Comparison of ENCODE assay signal across 11 mouse cellular contexts in genomic region chr7:35266666-35267065, GRCm38 (mm10). TPM values are rescaled to one million over a fixed set of nuclear protein-coding genes. Genes with fewer than 3 reads are reported as not detected.
DNase-seq lines count a peak whose midpoint lies in the region; ATAC-seq and TF ChIP-seq lines count a peak whose summit lies in the region.
"Had no signal": no experiment of that assay in that cellular context is flagged by ENCODE, and none has a peak within 500 bp of the region (broad histone marks: within the 10 kb centered on the region; RNA-seq: fewer than 3 reads in every experiment).

No protein-coding gene starts in this region.

- H3K27me3 ChIP-seq in kidney, adult 2 months (replicated peaks; ENCODE audit: control insufficient read depth, insufficient read depth, low read length), result no peaks in the 10 kb centered on the region
- H3K27me3 ChIP-seq in kidney, embryonic 14.5 days (ENCODE audit: control insufficient read depth, insufficient read depth, low read length), result no peaks in the 10 kb centered on the region

- no peak overlapping the region for H3K4me3 ChIP-seq in kidney, adult 2 months (ENCODE audit: insufficient read depth, low read depth, low read length)
- no peak overlapping the region for H3K4me3 ChIP-seq in kidney, embryonic 14.5 days (ENCODE audit: low read length)
- H3K4me3 ChIP-seq: embryonic facial prominence, embryonic 13.5 days; liver, embryonic 13.5 days had no signal

- no peak for ATAC-seq in kidney, embryonic 14.5 days (ENCODE audit: low FRiP score, low TSS enrichment)

- H3K9me3 ChIP-seq in kidney, embryonic 14.5 days (ENCODE audit: control insufficient read depth, low read length), result no peaks in the 10 kb centered on the region
- H3K9me3 ChIP-seq: embryonic facial prominence, embryonic 13.5 days; liver, embryonic 13.5 days had no signal

- no peak for TF ChIP-seq POLR2A in kidney, adult 2 months (IDR thresholded peaks at IDR 0.05; ENCODE audit: low read depth, low read length)

- H3K4me1 ChIP-seq in kidney, adult 2 months (ENCODE audit: control insufficient read depth, insufficient read depth, low read length), result no peaks in the 10 kb centered on the region
- H3K4me1 ChIP-seq in kidney, embryonic 14.5 days (ENCODE audit: control insufficient read depth, insufficient read depth, low read length), result no peaks in the 10 kb centered on the region

- H3K9ac ChIP-seq in kidney, embryonic 14.5 days (ENCODE audit: low read depth, low read length), result no peak overlapping the region
- H3K9ac ChIP-seq: embryonic facial prominence, embryonic 13.5 days; liver, embryonic 13.5 days had no signal

- intact Hi-C loops in left cerebral cortex, postnatal 25 days (cut with DNase I), result loop anchor here (5.0 to 10.0 kb wide), 3 partner anchors 239 to 862 kb away; no protein-coding TSS in a partner anchor

- H3K27ac ChIP-seq in kidney, adult 2 months (ENCODE audit: insufficient read depth, low read depth, low read length), result no peak overlapping the region
- no peak overlapping the region for H3K27ac ChIP-seq in kidney, embryonic 14.5 days (ENCODE audit: low read depth, low read length)
- H3K27ac ChIP-seq: embryonic facial prominence, embryonic 13.5 days; liver, embryonic 13.5 days had no signal

- peak; percentile 24; the same call in 1 of the 2 replicates for TF ChIP-seq CTCF in kidney, adult 2 months (conservative IDR thresholded peaks at IDR 0.05; ENCODE audit: insufficient read depth, insufficient read length, low read depth, low read length)

- WGBS in kidney, adult 2 months, result 79% methylated on average over 4 of the region's 4 CpGs
- WGBS in kidney, embryonic 14.5 days, result 83% methylated on average over 4 of the region's 4 CpGs

- no peaks in the 10 kb centered on the region for H3K36me3 ChIP-seq in kidney, adult 2 months (ENCODE audit: control insufficient read depth, insufficient read depth, low read length)
- no peaks in the 10 kb centered on the region for H3K36me3 ChIP-seq in kidney, embryonic 14.5 days (ENCODE audit: control insufficient read depth, insufficient read depth, low read length)
- H3K36me3 ChIP-seq: embryonic facial prominence, embryonic 13.5 days; liver, embryonic 13.5 days had no signal

- DNase-seq in kidney, adult 2 months, result no peak
- peak; percentile 18 for DNase-seq in thymus, postnatal 25 days
- DNase-seq in thymus, postnatal 10 days (ENCODE audit: low spot score in 2 of 2), result no peak
- DNase-seq in c-Kit-positive CD71-positive TER-119-positive erythroid progenitor cells, embryonic 14.5 days (ENCODE audit: low spot score), result peak; percentile 22
- DNase-seq in adrenal gland, postnatal 14 days, result no peak
- DNase-seq in urinary bladder, postnatal 14 days (ENCODE audit: low spot score), result no peak
- DNase-seq in left cerebral cortex, postnatal 25 days (ENCODE audit: low spot score in 2 of 2), result no peak
- DNase-seq: liver, embryonic 13.5 days had no signal

- no peak overlapping the region for H3K4me2 ChIP-seq in kidney, embryonic 14.5 days (replicated peaks; ENCODE audit: low read depth, low read length)
- H3K4me2 ChIP-seq: embryonic facial prominence, embryonic 13.5 days; liver, embryonic 13.5 days had no signal

RNA-seq across cellular contexts. Expression of gene Lrp3, which starts 51.4 kb away (rescaled TPM):
- 19.7 and 22.6 TPM in 2 replicates for polyA plus RNA-seq in kidney, adult 2 months (2012; rRNA removed)
- 7.6 and 9.7 TPM in 2 replicates for polyA plus RNA-seq in kidney, embryonic 14.5 days (2014; fragmentation: Nextera tagmentation; extraction: Ambion mirVana)
- total RNA-seq in adrenal gland, postnatal 14 days (2021), result 15.1 and 18.3 TPM in 2 replicates
- 10 to 100 TPM; 79.3 to 81.5 TPM for total RNA-seq in left cerebral cortex, postnatal 25 days (2021)
- total RNA-seq: monocyte, adult 5-6 weeks had no signal

RNA-seq across cellular contexts. Expression of gene Gpatch1, which starts 51.6 kb away (rescaled TPM):
- polyA plus RNA-seq in kidney, adult 2 months (2012; rRNA removed), result 4.2 and 5.3 TPM in 2 replicates
- 13.7 and 20.5 TPM in 2 replicates for polyA plus RNA-seq in kidney, embryonic 14.5 days (2014; fragmentation: Nextera tagmentation; extraction: Ambion mirVana)
- 14.0 and 17.1 TPM in 2 replicates for total RNA-seq in adrenal gland, postnatal 14 days (2021)
- total RNA-seq in left cerebral cortex, postnatal 25 days (2021), result 10 to 100 TPM; 23.3 to 26.4 TPM

Comparison
In these comparisons a context has a peak if more than half of its experiments do, and no peak if none do; other contexts are left out.
1. DNase-seq: peak in thymus, postnatal 25 days (single experiment) and c-Kit-positive CD71-positive TER-119-positive erythroid progenitor cells, embryonic 14.5 days (single experiment); none in kidney, adult 2 months (single experiment), thymus, postnatal 10 days (0 of 2), adrenal gland, postnatal 14 days (single experiment), urinary bladder, postnatal 14 days (single experiment) and left cerebral cortex, postnatal 25 days (0 of 2).